ENCODE assay signal across 11 mouse cellular contexts in the genomic region with DNA sequence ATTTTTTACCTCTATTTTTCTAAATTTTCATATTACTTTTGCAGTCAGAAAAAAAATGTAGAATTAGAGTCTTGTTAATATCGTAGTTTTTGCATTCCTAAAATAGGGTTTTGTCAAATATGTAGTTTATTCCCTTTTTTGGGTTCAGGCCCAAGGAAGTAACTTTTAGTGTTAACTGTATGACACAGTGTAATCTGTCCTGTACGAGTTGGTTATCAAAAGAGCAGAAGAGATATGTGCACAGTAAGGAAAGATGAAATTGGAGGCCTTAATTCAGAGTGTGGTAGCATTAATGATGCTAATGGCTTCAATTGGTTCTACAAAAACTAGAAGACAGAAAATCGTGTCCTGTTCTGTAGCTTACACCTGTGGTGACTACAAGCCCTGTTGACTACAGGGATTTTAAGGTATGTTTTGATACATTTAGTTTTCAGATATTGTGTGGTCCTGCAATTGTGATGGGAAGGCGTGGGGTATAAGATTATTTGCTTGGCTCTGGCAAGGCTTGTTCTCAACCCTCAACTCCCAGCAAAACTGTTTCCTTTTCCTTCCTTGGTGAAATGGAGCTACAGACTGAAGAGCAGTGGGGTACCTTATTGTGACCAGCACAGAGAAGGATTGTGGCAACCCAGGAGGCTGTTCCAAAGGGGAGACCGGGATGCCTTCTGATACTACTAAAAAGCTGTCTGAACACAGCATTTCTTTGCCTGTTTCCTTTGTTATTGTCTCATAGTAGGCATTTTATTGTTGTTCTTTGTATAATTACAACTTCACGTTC. TPM values are rescaled to one million over a fixed set of nuclear protein-coding genes. Genes with fewer than 3 reads are reported as not detected.
DNase-seq lines count a peak whose midpoint lies in the region; ATAC-seq and TF ChIP-seq lines count a peak whose summit lies in the region.
"Had no signal": no experiment of that assay in that cellular context is flagged by ENCODE, and none has a peak within 500 bp of the region (broad histone marks: within the 10 kb centered on the region; RNA-seq: fewer than 3 reads in every experiment).

No protein-coding gene starts in this region.

- 0 out of 2 replicates have a peak overlapping the region, but pooled peaks have one; percentile 25 for H3K9ac ChIP-seq in forebrain, embryonic 12.5 days
- no peak overlapping the region for H3K9ac ChIP-seq in liver, embryonic 11.5 days (ENCODE audit: low read depth, low read length)
- no peak overlapping the region for H3K9ac ChIP-seq in hindbrain, postnatal 0 days (replicated peaks; ENCODE audit: low read length)
- H3K9ac ChIP-seq in neural tube, embryonic 15.5 days (replicated peaks): no peak overlapping the region
- H3K9ac ChIP-seq: limb, embryonic 12.5 days had no signal

- 46% methylated on average over 6 of the region's 6 CpGs for WGBS in forebrain, embryonic 12.5 days
- 49% methylated on average over 6 of the region's 6 CpGs for WGBS in forebrain, embryonic 10.5 days
- 60% methylated on average over 6 of the region's 6 CpGs for WGBS in liver, embryonic 11.5 days
- 51% methylated on average over 6 of the region's 6 CpGs for WGBS in hindbrain, postnatal 0 days
- 55% methylated on average over 6 of the region's 6 CpGs for WGBS in neural tube, embryonic 15.5 days

- H3K4me3 ChIP-seq in forebrain, embryonic 12.5 days (replicated peaks): no peak overlapping the region
- no peak overlapping the region for H3K4me3 ChIP-seq in forebrain, embryonic 10.5 days
- no peak overlapping the region for H3K4me3 ChIP-seq in liver, embryonic 11.5 days (ENCODE audit: low read depth, low read length)
- no peak overlapping the region for H3K4me3 ChIP-seq in hindbrain, postnatal 0 days (ENCODE audit: low read length)
- H3K4me3 ChIP-seq in neural tube, embryonic 15.5 days (replicated peaks): no peak overlapping the region
- H3K4me3 ChIP-seq: heart, embryonic 10.5 days; limb, embryonic 12.5 days had no signal

- 0 out of 2 replicates have a peak overlapping the region, but pooled peaks have one; percentile 4 for H3K4me2 ChIP-seq in forebrain, embryonic 12.5 days
- peak overlapping the region; percentile 45 for H3K4me2 ChIP-seq in liver, embryonic 11.5 days
- H3K4me2 ChIP-seq in hindbrain, postnatal 0 days (ENCODE audit: low read depth, low read length): peak overlapping the region; percentile 9
- peak overlapping the region; percentile 23; the same call in 1 of the 2 replicates for H3K4me2 ChIP-seq in neural tube, embryonic 15.5 days
- H3K4me2 ChIP-seq: limb, embryonic 12.5 days had no signal

- no peaks in the 10 kb centered on the region for H3K9me3 ChIP-seq in forebrain, embryonic 12.5 days
- no peaks in the 10 kb centered on the region for H3K9me3 ChIP-seq in forebrain, embryonic 10.5 days
- H3K9me3 ChIP-seq in liver, embryonic 11.5 days (ENCODE audit: control insufficient read depth, low read length): no peaks in the 10 kb centered on the region
- H3K9me3 ChIP-seq in hindbrain, postnatal 0 days (ENCODE audit: low read length): no peaks in the 10 kb centered on the region
- no peaks in the 10 kb centered on the region for H3K9me3 ChIP-seq in neural tube, embryonic 15.5 days (replicated peaks)
- H3K9me3 ChIP-seq: heart, embryonic 10.5 days; limb, embryonic 12.5 days had no signal

- TF ChIP-seq CTCF in hindbrain, postnatal 0 days (IDR thresholded peaks at IDR 0.05; ENCODE audit: low read depth): no peak

- ATAC-seq in forebrain, embryonic 12.5 days (ENCODE audit: low FRiP score): no peak
- no peak for ATAC-seq in liver, embryonic 11.5 days (replicated peaks; ENCODE audit: low FRiP score)
- no peak for ATAC-seq in hindbrain, postnatal 0 days
- no peak for ATAC-seq in neural tube, embryonic 15.5 days (ENCODE audit: low FRiP score)

- no peaks in the 10 kb centered on the region for H3K27me3 ChIP-seq in forebrain, embryonic 12.5 days
- no peaks in the 10 kb centered on the region for H3K27me3 ChIP-seq in forebrain, embryonic 10.5 days (ENCODE audit: poor library complexity, severe bottlenecking)
- no peaks in the 10 kb centered on the region for H3K27me3 ChIP-seq in liver, embryonic 11.5 days (replicated peaks; ENCODE audit: control insufficient read depth, insufficient read depth, low read length)
- H3K27me3 ChIP-seq in hindbrain, postnatal 0 days (ENCODE audit: insufficient read depth, low read length): no peaks in the 10 kb centered on the region
- H3K27me3 ChIP-seq in neural tube, embryonic 15.5 days (replicated peaks): no peaks in the 10 kb centered on the region
- H3K27me3 ChIP-seq: limb, embryonic 12.5 days had no signal

- no peaks in the 10 kb centered on the region for H3K36me3 ChIP-seq in forebrain, embryonic 12.5 days (replicated peaks)
- no peaks in the 10 kb centered on the region for H3K36me3 ChIP-seq in forebrain, embryonic 10.5 days (replicated peaks)
- no peaks in the 10 kb centered on the region for H3K36me3 ChIP-seq in liver, embryonic 11.5 days (ENCODE audit: control insufficient read depth, insufficient read depth, low read length)
- H3K36me3 ChIP-seq in hindbrain, postnatal 0 days (ENCODE audit: insufficient read depth, low read length): no peaks in the 10 kb centered on the region
- H3K36me3 ChIP-seq in neural tube, embryonic 15.5 days: no peaks in the 10 kb centered on the region
- H3K36me3 ChIP-seq: heart, embryonic 10.5 days; limb, embryonic 12.5 days had no signal

- H3K27ac ChIP-seq in forebrain, embryonic 12.5 days: no peak overlapping the region
- no peak overlapping the region for H3K27ac ChIP-seq in forebrain, embryonic 10.5 days
- no peak overlapping the region for H3K27ac ChIP-seq in liver, embryonic 11.5 days (ENCODE audit: low read depth, low read length)
- no peak overlapping the region for H3K27ac ChIP-seq in hindbrain, postnatal 0 days
- no peak overlapping the region for H3K27ac ChIP-seq in neural tube, embryonic 15.5 days (replicated peaks)
- H3K27ac ChIP-seq: heart, embryonic 10.5 days; limb, embryonic 12.5 days had no signal

- DNase-seq in forebrain, embryonic 10.5 days (ENCODE audit: extremely low spot score, low spot score): no peak
- no peak for DNase-seq in liver, embryonic 11.5 days (ENCODE audit: low spot score)
- DNase-seq in liver: no peak
- no peak for DNase-seq in hindbrain, postnatal 0 days (ENCODE audit: low spot score)
- no peak for DNase-seq in kidney, postnatal 14 days
- DNase-seq in gastrocnemius, postnatal 10 days: no peak
- DNase-seq: cerebellum, postnatal 25 days had no signal

- H3K4me1 ChIP-seq in forebrain, embryonic 12.5 days: peaks cover 48% of the 10 kb centered on the region
- peaks cover 69% of the 10 kb centered on the region for H3K4me1 ChIP-seq in forebrain, embryonic 10.5 days
- H3K4me1 ChIP-seq in liver, embryonic 11.5 days (replicated peaks; ENCODE audit: control insufficient read depth, insufficient read depth, low read length): peaks cover 50% of the 10 kb centered on the region
- H3K4me1 ChIP-seq in hindbrain, postnatal 0 days (ENCODE audit: insufficient read depth, low read length): peaks cover 11% of the 10 kb centered on the region; the same call in 1 of the 2 replicates
- H3K4me1 ChIP-seq in neural tube, embryonic 15.5 days: peaks cover 50% of the 10 kb centered on the region

RNA-seq across cellular contexts. Expression of a gene that starts 3.2 kb away (rescaled TPM):
- 44.6 and 45.7 TPM in 2 replicates for polyA plus RNA-seq in forebrain, embryonic 12.5 days (2016; fragmentation: Nextera tagmentation; extraction: Ambion mirVana)
- polyA plus RNA-seq in forebrain, embryonic 10.5 days (2016; fragmentation: Nextera tagmentation; extraction: Ambion mirVana): 17.6 and 18.2 TPM in 2 replicates
- 23.1 and 23.7 TPM in 2 replicates for polyA plus RNA-seq in liver, embryonic 11.5 days (2014; fragmentation: Nextera tagmentation; extraction: Ambion mirVana)
- total RNA-seq in hindbrain, postnatal 0 days (2014; rRNA removed): 63.3 and 82.1 TPM in 2 replicates
- polyA plus RNA-seq in hindbrain, postnatal 0 days (2015; fragmentation: Nextera tagmentation; extraction: Ambion mirVana): 32.4 and 32.6 TPM in 2 replicates
- polyA plus RNA-seq in neural tube, embryonic 15.5 days (2015; fragmentation: Nextera tagmentation; extraction: Ambion mirVana): 39.5 and 41.2 TPM in 2 replicates
- 10 to 100 TPM; 18.6 to 22.6 TPM for total RNA-seq in gastrocnemius, postnatal 10 days (2021)
